Mouse (Mus musculus): Measurements from ENCODE around the gene Palb2.
"Not testable (repeated sequence)": the region's sequence is repeated elsewhere in the genome, so short reads cannot be mapped to it uniquely, and the experiment has no call there.

Palb2 gene

DNA sequence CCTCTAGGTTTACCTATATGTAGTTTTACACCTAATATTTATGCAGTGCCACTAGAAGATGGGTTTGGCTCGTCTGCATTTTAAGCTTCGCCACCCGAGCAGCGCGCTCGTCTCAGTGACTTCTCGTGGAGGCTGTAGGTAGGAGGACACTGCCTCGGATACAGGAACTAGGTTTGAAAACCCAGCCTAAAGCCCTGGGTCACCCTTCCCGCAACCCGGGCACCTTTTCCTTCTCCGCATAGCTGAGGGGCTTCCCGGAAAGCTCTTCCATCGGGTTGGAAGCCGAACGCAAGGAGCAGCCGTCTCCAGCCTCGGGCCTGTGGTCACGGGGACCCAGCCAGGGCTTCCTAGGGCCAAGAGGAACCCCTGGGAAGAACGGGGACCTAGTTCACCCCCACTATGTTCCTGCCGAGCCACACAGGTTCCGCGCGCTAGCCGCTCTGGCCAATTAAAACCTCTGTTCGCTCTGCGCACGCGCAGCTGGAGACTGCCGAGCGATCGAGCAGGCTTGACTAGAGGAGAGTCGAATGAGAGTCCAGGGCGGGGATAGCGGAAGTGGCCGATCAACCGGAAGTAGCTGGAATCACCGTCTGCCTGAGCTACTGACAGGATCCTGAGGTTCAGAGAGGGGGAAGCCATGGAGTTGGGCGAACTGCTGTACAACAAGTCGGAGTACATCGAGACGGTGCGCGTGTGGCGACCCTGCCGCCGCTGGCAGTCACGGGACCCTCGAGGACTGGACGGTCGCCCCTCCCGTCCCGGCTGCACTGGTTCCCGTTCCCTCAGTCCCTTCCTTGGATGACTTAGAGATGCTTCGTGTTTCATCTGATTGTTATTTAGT is at the start of gene Palb2, which contains the start of gene Dctn5:
Gene Palb2 (minus strand): TSS at position 489 of the 841 bp plus-strand sequence.
Gene Dctn5 (plus strand): TSS at position 545 of the 841 bp plus-strand sequence.
- peak; percentile 94 to 97 for DNase-seq

GRCm38 (mm10) chr7:122180720-122181119 is 47.9 kb upstream of the Palb2 start:
- DNase-seq = no peak

DNA sequence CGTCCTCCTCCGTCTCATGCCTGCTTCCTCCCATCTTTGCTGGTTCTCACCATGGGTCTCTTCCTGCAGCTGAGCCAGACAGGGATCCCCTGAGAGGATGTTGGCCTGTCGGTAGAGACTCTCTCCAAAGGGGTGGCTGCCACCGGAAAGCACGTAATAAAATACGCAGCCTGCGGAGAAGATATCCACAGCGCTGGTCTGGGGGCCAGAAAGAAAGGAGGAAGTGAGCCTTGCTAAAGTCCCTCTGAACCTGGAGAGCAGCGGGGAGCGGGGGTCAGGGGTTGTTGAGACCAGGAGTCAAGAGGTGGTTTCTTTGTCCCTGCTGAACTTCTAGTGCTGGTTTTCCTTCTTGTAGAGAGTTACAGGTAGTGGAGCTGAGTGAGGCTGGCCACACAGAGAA is 38.8 kb upstream of the Palb2 start:
- no peak for DNase-seq

DNA sequence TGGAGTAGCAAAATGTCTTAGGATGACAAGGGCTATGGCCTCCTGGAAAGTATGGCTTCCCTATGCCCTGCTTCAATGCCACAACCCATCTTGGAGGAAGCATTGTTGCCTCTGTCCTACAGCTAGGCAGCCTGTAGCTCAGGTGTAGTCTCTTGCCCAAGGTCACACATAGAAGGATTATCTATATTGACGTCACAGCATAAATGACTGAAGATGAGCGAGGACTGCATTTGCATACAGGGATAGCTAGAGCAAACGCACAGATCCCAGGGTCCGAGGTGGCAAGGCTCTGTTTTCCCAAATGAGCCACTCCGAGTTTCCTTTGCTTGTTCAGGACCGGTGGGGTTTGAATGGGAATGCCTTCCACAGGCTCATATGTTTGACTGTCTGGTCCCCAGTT is 37.9 kb upstream of the Palb2 start:
- DNase-seq = no peak

DNA sequence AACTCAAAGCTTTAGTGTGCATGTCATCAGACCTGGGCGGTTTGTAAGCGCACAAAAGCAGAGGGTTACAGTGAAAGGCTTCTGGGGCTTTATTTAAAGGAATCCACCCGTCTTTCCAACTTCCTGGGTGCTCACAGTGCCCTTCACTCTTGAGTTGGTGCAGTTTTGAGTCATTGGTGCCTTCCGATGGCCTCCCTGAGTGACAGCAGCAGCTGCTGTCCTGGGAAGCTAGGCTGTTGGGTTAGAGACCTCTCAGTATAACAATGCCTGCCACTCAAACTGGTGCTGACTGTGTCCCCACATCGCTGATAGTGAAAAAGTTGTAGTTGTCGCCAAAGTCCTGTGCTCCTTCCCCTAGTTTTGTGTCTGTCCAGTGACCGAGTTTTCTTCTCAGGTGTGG is 34.4 kb upstream of the Palb2 start:
- no peak for DNase-seq

- no peak for DNase-seq
Observed at GRCm38 (mm10) chr7:122163766-122164165, 31.0 kb upstream of the Palb2 start.

- no peak for DNase-seq
Observed at GRCm38 (mm10) chr7:122160037-122160436, 27.3 kb upstream of the Palb2 start.

- peak; percentile 46 to 65 for DNase-seq
Observed at GRCm38 (mm10) chr7:122158915-122159902, 26.4 kb upstream of the Palb2 start, which contains the start of gene Plk1. Plk1 (plus strand) TSS chr7:122159439.

GRCm38 (mm10) chr7:122158488-122158887 is 25.7 kb upstream of the Palb2 start:
- no peak for DNase-seq

DNA sequence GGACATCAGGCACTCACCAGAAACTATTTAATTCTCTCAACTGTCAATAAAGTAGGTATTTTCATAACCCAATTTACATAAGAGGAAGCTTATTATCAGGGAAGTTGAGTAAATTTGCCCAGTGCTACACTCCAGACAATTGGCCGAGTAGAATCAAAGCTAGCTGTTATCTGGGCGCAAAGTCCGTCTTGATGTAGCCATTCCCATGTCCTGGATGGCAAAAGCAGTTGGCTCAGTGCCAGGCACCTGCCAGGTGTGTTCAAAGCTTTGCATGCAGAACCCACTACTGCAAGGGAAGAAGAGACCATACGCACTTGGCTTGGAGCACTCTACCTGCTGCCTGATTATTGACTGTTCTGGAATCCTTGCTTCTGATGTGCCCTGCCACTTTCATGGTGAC is 19.7 kb upstream of the Palb2 start:
- no peak for DNase-seq

DNA sequence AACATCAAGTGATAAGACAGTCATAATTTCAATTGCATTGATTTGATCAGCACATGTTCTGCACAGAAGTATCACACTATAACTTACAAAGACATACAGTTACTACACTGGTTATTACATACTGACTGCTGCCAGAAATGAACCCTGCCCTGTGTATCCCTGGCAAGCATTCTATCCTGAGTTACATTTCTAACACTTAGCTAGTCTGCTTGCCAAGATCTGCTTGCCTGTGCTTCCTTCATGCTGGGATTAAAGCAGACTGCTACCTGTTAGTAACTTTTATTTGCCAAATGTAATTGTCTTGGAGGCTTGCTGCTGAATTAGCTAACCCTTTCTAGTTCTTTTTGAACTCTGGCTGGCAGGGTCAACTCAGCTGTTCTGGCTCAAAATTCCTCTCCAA is 8.2 kb upstream of the Palb2 start:
- DNase-seq = no peak

- no peak for DNase-seq
Observed at GRCm38 (mm10) chr7:122138190-122138589, 5.4 kb upstream of the Palb2 start.

GRCm38 (mm10) chr7:122137071-122137470 is 4.3 kb upstream of the Palb2 start:
- DNase-seq = no peak

DNA sequence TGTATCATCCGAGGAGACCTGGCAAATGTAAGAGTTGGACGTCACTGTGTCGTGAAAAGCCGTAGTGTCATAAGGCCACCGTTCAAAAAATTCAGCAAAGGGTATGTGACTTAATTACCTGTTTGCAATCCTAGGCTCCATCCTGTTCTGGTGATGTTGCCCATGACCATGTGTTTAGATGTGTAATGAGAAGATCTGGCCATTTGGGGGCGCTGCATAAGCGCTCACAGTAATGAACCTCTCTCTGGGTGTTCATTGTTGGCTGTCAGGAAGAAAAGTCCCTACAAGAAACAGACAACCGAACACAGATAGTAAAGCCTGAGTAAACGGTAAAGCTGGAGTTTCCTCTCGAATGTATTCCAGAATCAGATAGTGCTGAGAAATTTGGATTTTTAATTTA is 2.3 kb upstream of the Palb2 start:
- DNase-seq = no peak

GRCm38 (mm10) chr7:122133338-122133625 is 497 bp upstream of the Palb2 start:
- no peak for DNase-seq

- DNase-seq = no peak
Observed at GRCm38 (mm10) chr7:122131834-122132233, 951 bp downstream of the Palb2 start.

- no peak for DNase-seq
Observed at GRCm38 (mm10) chr7:122126946-122127345, 5.8 kb downstream of the Palb2 start.

DNA sequence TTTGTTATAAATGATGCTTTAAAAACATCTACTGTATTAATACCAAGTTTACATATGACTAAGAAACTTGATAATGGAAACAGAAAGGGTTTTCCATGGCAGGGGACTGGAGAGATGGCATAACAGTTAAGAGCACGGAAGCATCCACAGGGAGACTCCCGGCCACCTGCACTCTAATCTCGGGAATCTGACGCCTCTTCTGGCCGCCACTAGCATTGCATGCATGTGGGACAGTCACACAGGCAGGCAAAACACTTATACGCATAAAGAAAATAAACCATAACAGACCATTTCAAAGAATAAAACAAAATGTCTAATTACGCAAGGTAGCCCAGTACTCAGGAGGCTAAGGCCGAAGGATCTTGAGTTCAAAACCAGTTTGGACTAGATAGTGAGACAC is 7.1 kb downstream of the Palb2 start:
- DNase-seq = no peak

GRCm38 (mm10) chr7:122123518-122123917 is 9.3 kb downstream of the Palb2 start:
- no peak for DNase-seq

DNA sequence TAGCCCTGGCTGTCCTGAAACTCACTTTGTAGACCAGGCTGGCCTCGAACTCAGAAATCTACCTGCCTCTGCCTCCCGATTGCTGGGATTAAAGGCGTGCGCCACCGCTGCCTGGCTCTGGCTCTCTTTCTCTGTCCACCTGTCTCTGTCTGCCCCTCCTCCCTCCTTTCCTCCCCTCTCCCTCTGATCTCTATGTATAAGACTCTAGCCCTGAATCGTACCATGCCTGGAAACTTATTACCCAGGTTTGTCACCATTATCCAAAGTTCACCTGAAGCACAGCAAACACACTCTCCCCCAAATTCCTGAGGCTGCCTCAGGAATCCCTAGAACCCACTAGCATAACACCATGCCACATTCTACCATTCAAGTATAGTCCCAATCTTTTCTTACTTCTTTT is 24.6 kb downstream of the Palb2 start:
- DNase-seq = no peak

DNA sequence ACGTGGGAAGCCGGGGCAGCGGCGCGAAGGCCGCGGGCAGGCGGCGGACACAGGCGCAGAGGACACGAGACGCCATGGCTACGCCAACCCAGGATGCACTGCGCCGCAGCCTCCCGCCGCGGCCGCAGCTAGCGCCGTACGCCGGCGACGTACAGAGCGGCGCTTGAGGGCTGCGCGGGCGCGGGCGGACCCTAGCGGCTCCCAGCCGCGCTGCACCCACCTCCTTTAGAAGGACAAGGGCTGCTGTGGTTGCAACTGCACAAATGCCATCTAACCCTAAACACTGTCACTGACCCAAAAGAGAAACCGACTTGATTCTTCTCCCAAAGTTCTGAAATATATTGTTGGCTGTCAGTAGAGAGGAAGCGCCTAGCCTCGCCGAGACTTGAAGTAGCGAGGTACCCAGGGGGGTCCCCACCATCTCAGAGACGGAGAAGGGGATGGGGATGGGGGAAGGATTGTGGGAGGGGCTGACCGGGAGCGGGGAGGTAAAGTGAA is 31.0 kb downstream of the Palb2 start, which contains the start of gene Ndufab1:
Gene Ndufab1 (minus strand): TSS at position 140 of the 498 bp plus-strand sequence.
- DNase-seq = peak; percentile 73 to 87

DNA sequence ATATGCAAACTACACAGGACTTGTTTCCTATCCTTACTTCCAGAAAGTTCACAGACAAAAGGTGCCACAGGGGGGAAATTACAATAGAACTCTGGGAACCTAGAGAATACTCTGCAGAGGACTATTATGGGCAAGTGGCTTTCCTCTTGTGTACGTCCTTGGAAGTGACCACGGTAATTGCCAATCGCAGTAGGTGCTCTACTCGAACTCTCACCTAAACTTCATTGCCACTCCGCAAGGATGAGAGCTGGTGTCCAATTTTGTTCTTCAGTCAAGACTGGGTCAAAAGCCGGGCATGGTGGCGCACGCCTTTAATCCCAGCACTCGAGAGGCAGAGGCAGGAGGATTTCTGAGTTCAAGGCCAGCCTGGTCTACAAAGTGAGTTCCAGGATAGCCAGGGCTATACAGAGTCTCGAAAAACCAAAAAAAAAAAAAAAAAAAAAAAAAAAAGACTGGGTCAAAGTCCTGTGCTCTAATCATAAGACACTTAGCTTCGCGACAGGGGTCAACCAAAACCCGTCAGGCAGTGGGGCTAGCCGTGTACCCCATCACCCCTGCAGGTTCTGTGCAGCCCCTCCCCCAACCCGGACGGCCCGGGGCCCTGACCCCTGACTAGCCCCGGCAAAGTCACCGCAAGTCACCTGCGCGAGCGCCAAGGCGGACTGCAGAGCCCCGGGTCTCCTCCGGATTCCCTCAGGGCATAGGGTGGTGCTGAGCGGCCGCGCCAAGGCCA is 31.6 kb downstream of the Palb2 start:
- DNase-seq = not testable (repeated sequence)

DNA sequence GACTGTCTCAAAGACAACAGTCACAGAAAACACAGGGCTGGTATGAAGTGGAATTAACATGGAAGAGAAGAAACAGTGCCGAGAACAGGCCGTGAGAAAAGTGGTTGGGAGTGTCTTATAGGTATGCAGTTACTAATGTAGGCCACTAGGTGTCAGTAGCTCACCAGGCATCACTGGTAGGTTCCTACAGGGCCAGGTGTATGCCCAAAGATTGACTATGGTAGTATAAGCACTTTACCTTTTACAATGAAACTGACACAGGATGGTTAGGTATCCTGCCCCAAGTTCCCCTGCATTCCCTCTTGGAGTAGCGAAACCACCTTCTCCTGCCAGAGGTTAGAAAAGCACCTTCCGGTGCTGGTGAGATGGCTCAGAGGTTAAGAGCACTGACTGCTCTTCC is 33.6 kb downstream of the Palb2 start:
- peak in 1 of 2 experiments; percentile 39 for DNase-seq
